Mouse (Mus musculus) MEL (cell line): ENCODE results near the gene Gm3336. TPM values are rescaled to one million over a fixed set of nuclear protein-coding genes. Genes with fewer than 3 reads are reported as not detected.

Experiments
- DNase-seq: peaks from one replicate; pipeline ENCODE4 v3.0.0; 2011; ENCODE audit warnings: low read depth, low spot score
- H3K27ac ChIP-seq: 2 replicates; pipeline ENCODE4 v1.5.1; 2012; ENCODE audit warnings: low read depth, mild to moderate bottlenecking, control low read depth, low read length, moderate library complexity; ENCODE audit not compliant: control insufficient read depth
- H3K27me3 ChIP-seq, 2 experiments: fragments of 150-350 bp in 1 of 2; sonication (generic) in 1 of 2; 2 replicates each; pipeline ENCODE4 v1.6.1; 2012; ENCODE audit warnings: low read length in 2 of 2, mild to moderate bottlenecking in 2 of 2, improper control_type of control experiment in 1 of 2, moderate library complexity in 1 of 2; ENCODE audit not compliant: insufficient read depth in 2 of 2, control insufficient read depth in 1 of 2
- H3K36me3 ChIP-seq, 2 experiments: 2 replicates each; pipeline ENCODE4 v1.6.1; 2012 to 2014; ENCODE audit warnings: low read length in 2 of 2, improper control_type of control experiment in 1 of 2, inconsistent platforms in 1 of 2, mild to moderate bottlenecking in 1 of 2; ENCODE audit not compliant: insufficient read depth in 2 of 2, control insufficient read depth in 1 of 2
- H3K4me1 ChIP-seq, 2 experiments: fragments of 150-350 bp in 1 of 2; sonication (generic) in 1 of 2; 2 replicates each; pipeline ENCODE4 v1.6.1; 2012; ENCODE audit warnings: low read length in 2 of 2, improper control_type of control experiment in 1 of 2, mild to moderate bottlenecking in 1 of 2; ENCODE audit not compliant: insufficient read depth in 2 of 2, control insufficient read depth in 1 of 2
- H3K4me3 ChIP-seq, 2 experiments: fragments of 150-350 bp in 1 of 2; sonication (generic) in 1 of 2; 2 replicates each; pipeline ENCODE4 v1.5.1; 2012; ENCODE audit warnings: low read depth in 2 of 2, low read length in 2 of 2, mild to moderate bottlenecking in 2 of 2, moderate library complexity in 2 of 2, control low read depth in 1 of 2, improper control_type of control experiment in 1 of 2; ENCODE audit not compliant: control insufficient read depth in 1 of 2, insufficient read depth in 1 of 2
- H3K79me2 ChIP-seq: 2 replicates; pipeline ENCODE4 v1.6.1; 2012; ENCODE audit warnings: mild to moderate bottlenecking, low read length, moderate library complexity; ENCODE audit not compliant: control insufficient read depth, poor library complexity, insufficient read depth
- H3K9ac ChIP-seq: 2 replicates; pipeline ENCODE4 v1.6.1; 2012; ENCODE audit warnings: low read depth, mild to moderate bottlenecking, control low read depth, low read length, moderate library complexity; ENCODE audit not compliant: control insufficient read depth, poor library complexity, severe bottlenecking
- H3K9me3 ChIP-seq: fragments of 150-350 bp; sonication (generic); replicated peaks from 2 replicates; pipeline ENCODE4 v1.6.1; 2012; ENCODE audit warnings: mild to moderate bottlenecking, low read length, improper control_type of control experiment, moderate library complexity; ENCODE audit not compliant: insufficient read depth
- BHLHE40 ChIP-seq: IDR thresholded peaks from 2 replicates; pipeline ENCODE4 v1.6.1; 2012; ENCODE audit warnings: low read depth, mild to moderate bottlenecking, inconsistent platforms, low read length, improper control_type of control experiment, borderline replicate concordance
- CHD1 ChIP-seq: IDR thresholded peaks from 2 replicates; pipeline ENCODE4 v1.6.1; 2012; ENCODE audit warnings: low read depth, mild to moderate bottlenecking, inconsistent platforms, low read length, improper control_type of control experiment
- CHD2 ChIP-seq: IDR thresholded peaks from 2 replicates; pipeline ENCODE4 v1.6.1; 2011; ENCODE audit warnings: low read length, improper control_type of control experiment
- CTCF ChIP-seq, 3 experiments: IDR thresholded peaks in 2 of 3; conservative IDR thresholded peaks in 1 of 3; 2 replicates each; pipeline ENCODE4 v1.5.1; 2011 to 2012; ENCODE audit warnings: low read length in 3 of 3, low read depth in 2 of 3, mild to moderate bottlenecking in 2 of 3, improper control_type of control experiment in 1 of 3, inconsistent platforms in 1 of 3, mixed read lengths in 1 of 3, moderate library complexity in 1 of 3; ENCODE audit not compliant: control insufficient read depth in 1 of 3, insufficient read depth in 1 of 3, poor library complexity in 1 of 3, severe bottlenecking in 1 of 3
- ELF1 ChIP-seq: IDR thresholded peaks from 2 replicates; pipeline ENCODE4 v1.6.1; 2014; ENCODE audit warnings: low read depth, mild to moderate bottlenecking, inconsistent platforms, low read length, improper control_type of control experiment, moderate library complexity
- EP300 ChIP-seq, 2 experiments: IDR thresholded peaks; 2 replicates each; pipeline ENCODE4 v1.6.1; 2011; ENCODE audit warnings: improper control_type of control experiment in 2 of 2, low read length in 2 of 2, low read depth in 1 of 2, mild to moderate bottlenecking in 1 of 2
- ETS1 ChIP-seq: IDR thresholded peaks from 2 replicates; pipeline ENCODE4 v1.6.1; 2012; ENCODE audit warnings: low read depth, mild to moderate bottlenecking, inconsistent platforms, low read length, improper control_type of control experiment, moderate library complexity
- GABPA ChIP-seq: IDR thresholded peaks from 2 replicates; pipeline ENCODE4 v1.6.1; 2012; ENCODE audit warnings: low read depth, mild to moderate bottlenecking, inconsistent platforms, low read length, improper control_type of control experiment, moderate library complexity
- GATA1 ChIP-seq: IDR thresholded peaks from 2 replicates; pipeline ENCODE4 v1.6.1; 2011; ENCODE audit warnings: low read depth, low read length, improper control_type of control experiment
- HCFC1 ChIP-seq: IDR thresholded peaks from 2 replicates; pipeline ENCODE4 v1.6.1; 2012; ENCODE audit warnings: low read depth, mild to moderate bottlenecking, inconsistent platforms, low read length, improper control_type of control experiment, moderate library complexity
- JUND ChIP-seq: IDR thresholded peaks from 2 replicates; pipeline ENCODE4 v1.6.1; 2011; ENCODE audit warnings: low read depth, mild to moderate bottlenecking, improper control_type of control experiment, low read length
- MEF2A ChIP-seq: IDR thresholded peaks from 2 replicates; pipeline ENCODE4 v1.6.1; 2014; ENCODE audit warnings: low read depth, mild to moderate bottlenecking, inconsistent platforms, low read length, improper control_type of control experiment; ENCODE audit not compliant: poor library complexity, insufficient replicate concordance, severe bottlenecking; ENCODE audit errors: extremely low read depth
- MXI1 ChIP-seq: IDR thresholded peaks from 2 replicates; pipeline ENCODE4 v1.6.1; 2011; ENCODE audit warnings: mild to moderate bottlenecking, low read depth, low read length, improper control_type of control experiment
- MYB ChIP-seq: IDR thresholded peaks from 2 replicates; pipeline ENCODE4 v1.6.1; 2011; ENCODE audit warnings: mild to moderate bottlenecking, low read depth, low read length, improper control_type of control experiment
- MYC ChIP-seq: IDR thresholded peaks from 2 replicates; pipeline ENCODE4 v1.6.1; 2011; ENCODE audit warnings: low read depth, mild to moderate bottlenecking, low read length, improper control_type of control experiment, moderate library complexity
- NELFE ChIP-seq: IDR thresholded peaks from 2 replicates; pipeline ENCODE4 v1.6.1; 2011; ENCODE audit warnings: low read depth, low read length, improper control_type of control experiment
- NRF1 ChIP-seq: IDR thresholded peaks from 2 replicates; pipeline ENCODE4 v1.6.1; 2014; ENCODE audit warnings: low read depth, mild to moderate bottlenecking, inconsistent platforms, low read length, improper control_type of control experiment, moderate library complexity; ENCODE audit not compliant: poor library complexity, insufficient read depth, severe bottlenecking
- POLR2A ChIP-seq, 2 experiments: IDR thresholded peaks; 2 replicates each; pipeline ENCODE4 v1.6.1; 2011 to 2012; ENCODE audit warnings: low read length in 2 of 2, mild to moderate bottlenecking in 2 of 2, control low read depth in 1 of 2, improper control_type of control experiment in 1 of 2, low read depth in 1 of 2, moderate library complexity in 1 of 2; ENCODE audit not compliant: control insufficient read depth in 1 of 2, insufficient read depth in 1 of 2, poor library complexity in 1 of 2
- POLR2AphosphoS2 ChIP-seq: IDR thresholded peaks from 2 replicates; pipeline ENCODE4 v1.6.1; 2011; ENCODE audit warnings: low read length, improper control_type of control experiment
- POLR2AphosphoS5 ChIP-seq: IDR thresholded peaks from 2 replicates; pipeline ENCODE4 v1.6.1; 2012; ENCODE audit warnings: low read depth, borderline replicate concordance, mild to moderate bottlenecking, inconsistent platforms, low read length, moderate library complexity, mixed read lengths
- RAD21 ChIP-seq: IDR thresholded peaks from 2 replicates; pipeline ENCODE4 v1.6.1; 2011; ENCODE audit warnings: mild to moderate bottlenecking, low read depth, low read length, improper control_type of control experiment
- RCOR1 ChIP-seq: IDR thresholded peaks from 2 replicates; pipeline ENCODE4 v1.6.1; 2012; ENCODE audit warnings: low read depth, mild to moderate bottlenecking, inconsistent platforms, low read length, improper control_type of control experiment
- SIN3A ChIP-seq: IDR thresholded peaks from 2 replicates; pipeline ENCODE4 v1.6.1; 2012; ENCODE audit warnings: low read length, improper control_type of control experiment, inconsistent platforms
- SMC3 ChIP-seq: IDR thresholded peaks from 2 replicates; pipeline ENCODE4 v1.6.1; 2011; ENCODE audit warnings: low read depth, low read length, improper control_type of control experiment
- TAL1 ChIP-seq: IDR thresholded peaks from 2 replicates; pipeline ENCODE4 v1.6.1; 2012; ENCODE audit warnings: mild to moderate bottlenecking, inconsistent platforms, low read length, moderate library complexity, mixed read lengths
- TBP ChIP-seq: IDR thresholded peaks from 2 replicates; pipeline ENCODE4 v1.8.0; 2011; ENCODE audit warnings: low read depth, low read length, improper control_type of control experiment
- UBTF ChIP-seq: IDR thresholded peaks from 2 replicates; pipeline ENCODE4 v1.6.1; 2012; ENCODE audit warnings: low read depth, mild to moderate bottlenecking, inconsistent platforms, low read length, improper control_type of control experiment, moderate library complexity, borderline replicate concordance; ENCODE audit not compliant: insufficient read depth
- USF2 ChIP-seq, 2 experiments: IDR thresholded peaks; 2 replicates each; pipeline ENCODE4 v1.6.1; 2011 to 2012; ENCODE audit warnings: improper control_type of control experiment in 2 of 2, low read length in 2 of 2, borderline replicate concordance in 1 of 2, inconsistent platforms in 1 of 2, low read depth in 1 of 2, mild to moderate bottlenecking in 1 of 2; ENCODE audit not compliant: insufficient read depth in 1 of 2
- ZC3H11A ChIP-seq: IDR thresholded peaks from 2 replicates; pipeline ENCODE4 v1.6.1; 2012; ENCODE audit warnings: low read depth, mild to moderate bottlenecking, inconsistent platforms, low read length, improper control_type of control experiment
- ZMIZ1 ChIP-seq: IDR thresholded peaks from 2 replicates; pipeline ENCODE4 v1.6.1; 2012; ENCODE audit warnings: low read depth, mild to moderate bottlenecking, inconsistent platforms, low read length, improper control_type of control experiment, moderate library complexity
- polyA plus RNA-seq, 2 experiments: library from polyadenylated mRNA; stranded (reverse) in 1 of 2; unstranded in 1 of 2; fragments of >175 nt in 1 of 2; fragments of >200 nt in 1 of 2; gene quantifications; 2 replicates each; pipeline versions ENCODE4 v1.2.1 to v1.2.4; 2012; ENCODE audit warnings: low replicate concordance in 2 of 2, low read depth in 1 of 2; ENCODE audit not compliant: insufficient read length in 2 of 2, insufficient read depth in 1 of 2, missing spikeins in 1 of 2
- total RNA-seq: library from RNA; depleted of rRNA; stranded (reverse); fragments of 300-350 nt; gene quantifications from 2 replicates; pipeline ENCODE4 v1.2.3, GENCODE M21; 2012

Gm3336 gene
- total and polyA plus RNA-seq, 3 experiments = 0.19 to 0.72 TPM; not detected in 1

DNA sequence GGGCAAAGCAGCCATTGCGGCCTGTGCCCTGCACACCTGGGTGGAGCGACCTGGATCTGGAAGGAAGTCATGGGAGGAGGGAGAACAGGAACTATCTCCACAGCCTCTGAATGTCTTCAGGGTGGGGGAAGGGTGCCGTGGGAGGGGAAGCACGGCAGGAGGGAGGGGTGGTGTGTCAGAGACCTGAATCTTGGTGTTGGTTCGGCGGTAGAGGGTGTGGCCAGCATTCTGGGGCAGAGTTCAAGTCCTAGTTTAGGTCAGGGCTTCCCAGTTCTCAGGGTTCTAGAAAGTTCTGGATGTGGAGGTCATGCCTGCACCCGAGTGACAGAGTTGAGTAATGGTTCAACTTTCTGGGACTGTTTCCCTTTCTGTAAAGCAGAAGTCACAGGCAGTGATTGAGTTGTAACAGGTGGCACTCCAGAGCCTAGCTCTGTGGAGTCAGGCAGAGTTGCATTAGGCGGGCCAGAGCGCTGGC, 1.5 kb downstream of the Gm3336 start:
- Histone ChIP-seq H3K9me3 (no peaks in the 10 kb centered on the region), H3K36me3 (no peaks in the 10 kb centered on the region), H3K9ac (no peak overlapping the region), H3K27me3 (no peaks in the 10 kb centered on the region; a peak in 1 of 4 replicates), H3K27ac (no peak overlapping the region), H3K79me2 (no peaks in the 10 kb centered on the region), H3K4me3 (no peak overlapping the region), H3K4me1 (no peaks in the 10 kb centered on the region)
- TF ChIP-seq RAD21 (no peak), CHD1 (no peak), TBP (no peak), HCFC1 (no peak), POLR2A (IDR thresholded peaks at IDR 0.05; ENCODE audit: control insufficient read depth in 1 of 2, insufficient read depth in 1 of 2, low read depth in 1 of 2, low read length in 2 of 2, poor library complexity in 1 of 2) (no peak), UBTF (no peak), NELFE (no peak), TAL1 (no peak)
- peak; percentile 17 for DNase-seq

DNA sequence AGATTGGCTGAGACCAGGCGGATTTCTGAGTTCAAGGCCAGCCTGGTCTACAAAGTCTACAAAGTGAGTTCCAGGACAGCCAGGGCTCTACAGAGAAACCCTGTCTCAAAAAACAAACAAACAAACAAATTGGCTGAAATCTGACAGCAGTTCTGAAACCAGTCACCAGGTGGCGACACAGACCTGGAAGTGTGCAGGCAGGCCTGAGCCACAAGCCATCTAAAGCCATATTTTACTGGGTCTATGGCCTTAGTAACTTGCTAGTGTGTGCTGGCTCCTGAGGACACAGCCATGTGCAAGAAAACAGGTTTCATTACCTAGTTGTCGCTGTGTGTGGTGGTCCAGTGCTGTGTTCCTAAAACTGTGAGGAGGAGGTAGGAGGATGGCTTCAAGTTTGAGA, 2.4 kb downstream of the Gm3336 start:
- Histone ChIP-seq H3K9me3 (no peaks in the 10 kb centered on the region), H3K27me3 (no peaks in the 10 kb centered on the region; a peak in 1 of 4 replicates), H3K9ac (peak overlapping the region; percentile 39), H3K79me2 (no peaks in the 10 kb centered on the region), H3K36me3 (no peaks in the 10 kb centered on the region), H3K4me1 (no peaks in the 10 kb centered on the region), H3K27ac (no peak overlapping the region), H3K4me3 (no peak overlapping the region)
- peak; percentile 91 for DNase-seq
- TF ChIP-seq HCFC1 = peak; percentile 60; the same call in 1 of the 2 replicates
- no peak for TF ChIP-seq GABPA
- peak; percentile 90 for TF ChIP-seq RAD21
- peak; percentile 64; the same call in 1 of the 2 replicates for TF ChIP-seq SIN3A
- TF ChIP-seq RCOR1 = no peak
- TF ChIP-seq POLR2A (IDR thresholded peaks at IDR 0.05; ENCODE audit: control insufficient read depth in 1 of 2, insufficient read depth in 1 of 2, low read depth in 1 of 2, low read length in 2 of 2, poor library complexity in 1 of 2) = no peak; a peak in 1 of 4 replicates
- no peak for TF ChIP-seq UBTF
- no peak for TF ChIP-seq ZMIZ1
- peak; percentile 52; the same call in 1 of the 2 replicates for TF ChIP-seq TBP
- TF ChIP-seq MYC = peak; percentile 22; the same call in 1 of the 2 replicates
- no peak for TF ChIP-seq MXI1
- no peak for TF ChIP-seq GATA1
- no peak for TF ChIP-seq USF2 (IDR thresholded peaks at IDR 0.05; ENCODE audit: borderline replicate concordance in 1 of 2, insufficient read depth in 1 of 2, low read depth in 1 of 2, low read length in 2 of 2)
- TF ChIP-seq BHLHE40 = no peak
- no peak for TF ChIP-seq POLR2AphosphoS2
- no peak for TF ChIP-seq POLR2AphosphoS5
- TF ChIP-seq MYB = no peak
- no peak for TF ChIP-seq NRF1
- TF ChIP-seq EP300 (IDR thresholded peaks at IDR 0.05; ENCODE audit: low read depth in 1 of 2, low read length in 2 of 2) = no peak
- peak; percentile 9; the same call in 1 of the 2 replicates for TF ChIP-seq ELF1
- no peak for TF ChIP-seq ETS1
- peak; percentile 94 for TF ChIP-seq ZC3H11A
- TF ChIP-seq JUND = no peak
- peak; percentile 87 for TF ChIP-seq SMC3
- no peak for TF ChIP-seq CHD2
- TF ChIP-seq MEF2A = no peak
- peak; percentile 70 to 88 (median 87) for TF ChIP-seq CTCF (IDR thresholded peaks at IDR 0.05 in 2 of 3, conservative IDR thresholded peaks at IDR 0.05 in 1 of 3; ENCODE audit: control insufficient read depth in 1 of 3, insufficient read depth in 1 of 3, low read depth in 2 of 3, low read length in 3 of 3, poor library complexity in 1 of 3, severe bottlenecking in 1 of 3)
- TF ChIP-seq TAL1 = no peak
